Comparison of ENCODE assay signal across 16 mouse cellular contexts in the genomic region with DNA sequence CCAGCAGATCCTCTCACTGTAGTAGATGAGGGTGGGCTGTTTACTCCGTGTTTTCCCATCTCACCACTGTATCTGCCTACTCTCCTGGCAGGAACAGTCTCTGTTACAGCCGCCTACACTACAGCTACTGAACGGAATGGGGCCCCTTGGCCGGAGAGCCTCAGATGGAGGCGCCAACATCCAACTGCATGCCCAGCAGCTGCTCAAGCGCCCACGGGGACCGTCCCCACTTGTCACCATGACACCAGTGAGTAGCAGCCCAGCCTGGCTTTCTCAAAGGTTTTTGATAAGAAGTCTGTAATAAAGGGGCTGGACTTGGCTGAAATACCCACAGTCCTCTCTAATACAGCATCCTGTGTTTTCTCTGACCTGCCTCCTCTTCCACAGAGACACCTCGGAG. TPM values are rescaled to one million over a fixed set of nuclear protein-coding genes. Genes with fewer than 3 reads are reported as not detected.
DNase-seq lines count a peak whose midpoint lies in the region; ATAC-seq and TF ChIP-seq lines count a peak whose summit lies in the region.
"Had no signal": no experiment of that assay in that cellular context is flagged by ENCODE, and none has a peak within 500 bp of the region (broad histone marks: within the 10 kb centered on the region; RNA-seq: fewer than 3 reads in every experiment).

No protein-coding gene starts in this region.

- no peak for TF ChIP-seq CTCF in heart, postnatal 0 days (IDR thresholded peaks at IDR 0.05; ENCODE audit: low read depth)

- H3K4me3 ChIP-seq in heart, postnatal 0 days (ENCODE audit: low read depth, low read length): no peak overlapping the region
- H3K4me3 ChIP-seq: embryonic facial prominence, embryonic 15.5 days had no signal

- TF ChIP-seq EP300 in heart, postnatal 0 days (IDR thresholded peaks at IDR 0.05; ENCODE audit: low read depth): no peak

- intact Hi-C loops in left cerebral cortex, postnatal 25 days (cut with DNase I): no loop called here

- H3K9ac ChIP-seq in heart, postnatal 0 days (replicated peaks; ENCODE audit: low read depth, low read length): no peak overlapping the region
- H3K9ac ChIP-seq: embryonic facial prominence, embryonic 15.5 days; hindbrain, embryonic 14.5 days had no signal

- peak; percentile 37 for ATAC-seq in heart, postnatal 0 days (ENCODE audit: insufficient read depth, low read depth)
- ATAC-seq: forebrain, embryonic 16.5 days had no signal

- WGBS in heart, postnatal 0 days: 21% methylated on average over 9 of the region's 9 CpGs

- no peak overlapping the region for H3K4me2 ChIP-seq in heart, postnatal 0 days (ENCODE audit: low read depth, low read length)
- H3K4me2 ChIP-seq: embryonic facial prominence, embryonic 15.5 days; hindbrain, embryonic 14.5 days had no signal

- peaks cover 59% of the 10 kb centered on the region for H3K36me3 ChIP-seq in heart, postnatal 0 days (replicated peaks; ENCODE audit: control insufficient read depth, insufficient read depth, low read length)

- peak; percentile 36 to 61 for DNase-seq in left cerebral cortex, adult 18-20 months (ENCODE audit: low spot score in 2 of 2)
- no peak for DNase-seq in left cerebral cortex, adult 11 months (ENCODE audit: low spot score)
- peak; percentile 58 to 65 for DNase-seq in heart, adult 18-20 months
- DNase-seq in heart, postnatal 0 days (ENCODE audit: low spot score): peak; percentile 76
- peak; percentile 26 to 54 for DNase-seq in left cerebral cortex, postnatal 25 days (ENCODE audit: low spot score in 2 of 2)
- no peak for DNase-seq in lung, postnatal 25 days (ENCODE audit: low spot score)
- DNase-seq in natural killer cell, adult 2 months (ENCODE audit: low spot score in 2 of 2): no peak
- no peak for DNase-seq in neural tube, embryonic 10.5 days (ENCODE audit: extremely low spot score, low spot score)
- DNase-seq: adrenal gland, postnatal 36 days; cerebellum, adult 11-12 months; lung, postnatal 36 days; retina, postnatal 1 day had no signal

- no peaks in the 10 kb centered on the region for H3K27me3 ChIP-seq in heart, postnatal 0 days (ENCODE audit: control insufficient read depth, insufficient read depth, low read length)
- H3K27me3 ChIP-seq: embryonic facial prominence, embryonic 15.5 days had no signal

- H3K27ac ChIP-seq in heart, postnatal 0 days (ENCODE audit: low read depth): peak overlapping the region; percentile 94
- H3K27ac ChIP-seq: embryonic facial prominence, embryonic 15.5 days; hindbrain, embryonic 14.5 days had no signal

- H3K9me3 ChIP-seq in heart, postnatal 0 days (replicated peaks; ENCODE audit: control insufficient read depth, low read length): no peaks in the 10 kb centered on the region
- H3K9me3 ChIP-seq: embryonic facial prominence, embryonic 15.5 days had no signal

- peaks cover 29% of the 10 kb centered on the region for H3K4me1 ChIP-seq in heart, postnatal 0 days (ENCODE audit: control insufficient read depth, insufficient read depth)
- H3K4me1 ChIP-seq: embryonic facial prominence, embryonic 15.5 days had no signal

RNA-seq across cellular contexts. Expression of a gene that starts 29.9 kb away (rescaled TPM):
- total RNA-seq in left cerebral cortex, adult 18-20 months (2021): not detected
- not detected for total RNA-seq in heart, adult 18-20 months (2021)
- total RNA-seq in heart, postnatal 0 days (2014; rRNA removed; ENCODE audit: low replicate concordance): 0.62 TPM in 1 of 2 replicates, not detected in the other
- 1.0 and 1.8 TPM in 2 replicates for polyA plus RNA-seq in heart, postnatal 0 days (2015; fragmentation: Nextera tagmentation; extraction: Ambion mirVana)
- not detected for total RNA-seq in left cerebral cortex, postnatal 25 days (2021)

RNA-seq across cellular contexts. Expression of a gene that starts 37.0 kb away (rescaled TPM):
- 1 to 10 TPM in 1 of 2 experiments, not detected in 1; 1.9 TPM for total RNA-seq in left cerebral cortex, adult 18-20 months (2021)
- total RNA-seq in heart, adult 18-20 months (2021): 1 to 10 TPM in 1 of 2 experiments, not detected in 1; 1.2 TPM
- not detected in 2 replicates for total RNA-seq in heart, postnatal 0 days (2014; rRNA removed; ENCODE audit: low replicate concordance)
- not detected in 2 replicates for polyA plus RNA-seq in heart, postnatal 0 days (2015; fragmentation: Nextera tagmentation; extraction: Ambion mirVana)
- 1 to 10 TPM; 1.2 to 1.6 TPM for total RNA-seq in left cerebral cortex, postnatal 25 days (2021)
- polyA plus RNA-seq: embryonic facial prominence, embryonic 15.5 days; forebrain, embryonic 16.5 days; hindbrain, embryonic 14.5 days; limb, embryonic 14.5 days had no signal

RNA-seq across cellular contexts. Expression of a gene that starts 42.0 kb away (rescaled TPM):
- total RNA-seq in left cerebral cortex, adult 18-20 months (2021): not detected
- not detected for total RNA-seq in heart, adult 18-20 months (2021)
- total RNA-seq in heart, postnatal 0 days (2014; rRNA removed; ENCODE audit: low replicate concordance): 0.89 and 6.6 TPM in 2 replicates
- polyA plus RNA-seq in heart, postnatal 0 days (2015; fragmentation: Nextera tagmentation; extraction: Ambion mirVana): not detected in 2 replicates
- total RNA-seq in left cerebral cortex, postnatal 25 days (2021): not detected
- polyA plus RNA-seq: forebrain, embryonic 16.5 days; hindbrain, embryonic 14.5 days had no signal

Comparison
In these comparisons a context has a peak if more than half of its experiments do, and no peak if none do; other contexts are left out.
1. DNase-seq: peak in left cerebral cortex, adult 18-20 months (2 of 2), heart, adult 18-20 months (2 of 2), heart, postnatal 0 days (single experiment) and left cerebral cortex, postnatal 25 days (2 of 2); none in left cerebral cortex, adult 11 months (single experiment), lung, postnatal 25 days (single experiment), natural killer cell, adult 2 months (0 of 2) and neural tube, embryonic 10.5 days (single experiment).